Mouse (Mus musculus): ENCODE measurements at regions not wholly inside any gene's neighbourhood (a gene's known extent, or its start where the extent isn't known, plus 50 kb on each side); places are given as distances from the start of the nearest gene placed in this dataset.

DNA sequence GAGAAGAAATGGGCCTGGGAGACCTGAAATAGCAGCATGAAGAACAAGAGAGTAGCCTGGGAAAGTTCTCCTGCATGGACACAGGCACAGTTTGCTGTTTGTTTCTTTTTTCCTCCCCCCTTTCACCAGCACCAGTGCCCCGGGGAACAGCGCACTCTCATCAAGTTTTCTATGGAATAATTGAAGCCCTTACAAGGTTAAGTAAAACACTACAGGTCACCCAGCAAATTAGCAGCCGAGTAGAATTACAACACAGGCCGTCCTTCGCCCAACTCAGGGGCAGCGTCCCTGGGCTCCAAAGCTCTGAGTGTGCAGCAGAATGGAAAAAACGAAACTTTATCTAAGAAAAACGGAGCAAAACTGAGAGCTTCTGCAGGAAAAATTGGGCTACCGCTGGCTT is 381.6 kb upstream of the Jarid2 start:
- no peak for TF ChIP-seq CTCF (IDR thresholded peaks at IDR 0.05; ENCODE audit: extremely low read depth, insufficient read depth, low read length)
- TF ChIP-seq POLR2A (IDR thresholded peaks at IDR 0.05; ENCODE audit: extremely low read depth, insufficient read depth, low read length): no peak
